Mouse (Mus musculus) hindbrain, postnatal 0 days (tissue): ENCODE data around the gene Frs2. TPM values are rescaled to one million over a fixed set of nuclear protein-coding genes. Genes with fewer than 3 reads are reported as not detected.

Experiments
- ATAC-seq: fragments of 200-750 bp; cut with Nextera tagmentation; 2 replicates; pipeline ENCODE4 v1.8.0; 2017; ENCODE audit warnings: mild to moderate bottlenecking, moderate TSS enrichment, moderate library complexity
- DNase-seq: peaks from one replicate; pipeline ENCODE4 v3.0.0-alpha.2; 2015; ENCODE audit warnings: low spot score
- H3K27ac ChIP-seq: fragments of 300-500 bp; sonication (generic); 2 replicates; pipeline ENCODE4 v1.5.1; 2014; ENCODE audit warnings: mild to moderate bottlenecking
- H3K27me3 ChIP-seq: fragments of 300-500 bp; sonication (generic); 2 replicates; pipeline ENCODE4 v1.6.1; 2014; ENCODE audit warnings: low read length, mixed read lengths; ENCODE audit not compliant: insufficient read depth
- H3K36me3 ChIP-seq: fragments of 300-500 bp; sonication (generic); 2 replicates; pipeline ENCODE4 v1.6.1; 2014; ENCODE audit warnings: low read length, mixed read lengths; ENCODE audit not compliant: insufficient read depth
- H3K4me1 ChIP-seq: fragments of 300-500 bp; sonication (generic); 2 replicates; pipeline ENCODE4 v1.6.1; 2014; ENCODE audit warnings: antibody characterized with exemption, low read length, mixed read lengths; ENCODE audit not compliant: insufficient read depth
- H3K4me2 ChIP-seq: fragments of 300-500 bp; sonication (generic); 2 replicates; pipeline ENCODE4 v1.6.1; 2014; ENCODE audit warnings: low read depth, mild to moderate bottlenecking, low read length, moderate library complexity, mixed read lengths
- H3K4me3 ChIP-seq: fragments of 300-500 bp; sonication (generic); 2 replicates; pipeline ENCODE4 v1.5.1; 2014; ENCODE audit warnings: low read length
- H3K9ac ChIP-seq: fragments of 300-500 bp; sonication (generic); replicated peaks from 2 replicates; pipeline ENCODE4 v1.6.1; 2014; ENCODE audit warnings: mild to moderate bottlenecking, low read length, moderate library complexity, mixed read lengths
- H3K9me3 ChIP-seq: fragments of 300-500 bp; sonication (generic); 2 replicates; pipeline ENCODE4 v1.6.1; 2016; ENCODE audit warnings: low read length, mixed read lengths
- CTCF ChIP-seq: IDR thresholded peaks from 2 replicates; pipeline ENCODE4 v1.5.1; 2016; ENCODE audit warnings: antibody characterized with exemption, control low read depth, low read depth
- WGBS: fragments of 180-500 bp; shearing (Covaris S2); extraction: QIAGEN DNeasy Blood & Tissue Kit; methylation state at CpG from one replicate; pipeline ENCODE4 v1.1.7; 2014; 5-methylcytosine and 5-hydroxymethylcytosine counted together
- polyA plus RNA-seq: library from polyadenylated mRNA; unstranded; fragments of >200 nt; fragmentation: Nextera tagmentation; extraction: Ambion mirVana; gene quantifications from 2 replicates; pipeline ENCODE4 v1.2.1, GENCODE M21; 2015
- total RNA-seq: library from RNA; depleted of rRNA; stranded (reverse); fragments of >200 nt; gene quantifications from 2 replicates; pipeline ENCODE4 v1.2.3, GENCODE M21; 2014

The Frs2 gene
- total and polyA plus RNA-seq, 2 experiments from 2014 or later = 19.1 to 19.3 TPM

DNA sequence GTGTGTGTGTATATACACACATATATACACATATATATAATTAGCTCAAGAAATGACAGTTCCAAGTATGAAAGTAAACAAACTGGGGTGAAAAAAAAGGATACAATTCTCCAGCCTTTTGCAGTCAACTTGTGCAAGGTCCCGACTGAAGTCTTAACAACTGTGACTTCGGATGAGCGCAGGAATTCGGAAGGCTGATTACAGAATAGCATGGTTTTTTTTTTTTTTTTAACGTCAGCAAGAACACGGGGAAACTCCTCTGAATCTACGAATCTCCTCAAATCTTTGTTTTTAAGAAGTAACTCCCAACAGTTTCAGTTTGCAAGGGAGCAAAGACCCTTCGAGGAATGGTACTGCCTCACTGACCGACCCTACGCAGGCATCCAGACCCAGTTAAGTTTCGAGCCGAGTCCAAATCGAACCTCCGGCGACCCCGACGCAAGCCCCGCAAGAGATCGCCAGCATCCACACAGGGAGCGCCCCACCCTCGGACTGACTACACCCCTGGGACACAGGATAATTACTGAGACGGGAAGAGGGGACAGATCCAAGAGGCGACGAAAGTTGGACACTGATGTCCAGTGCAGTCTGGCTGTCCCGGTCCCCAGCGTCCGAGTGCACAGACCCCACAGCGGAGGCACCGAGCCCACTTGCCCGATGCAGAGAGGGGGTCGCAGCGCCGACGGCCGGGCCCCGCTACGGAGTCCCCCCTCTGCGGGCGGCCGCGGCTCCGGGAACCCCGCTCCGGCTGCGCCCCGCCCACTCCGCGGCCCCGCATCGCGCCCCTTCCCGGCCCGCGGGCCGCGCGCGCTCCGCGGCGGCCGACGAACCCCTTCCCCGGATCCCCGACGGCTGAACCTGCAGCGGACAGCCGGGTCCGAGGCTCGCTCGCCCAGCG, 622 bp downstream of the Frs2 start:
- Histone ChIP-seq H3K9ac (peak overlapping the region; percentile 95), H3K27ac (peak overlapping the region; percentile 87), H3K27me3 (no peaks in the 10 kb centered on the region), H3K9me3 (no peaks in the 10 kb centered on the region), H3K4me2 (peak overlapping the region; percentile 88), H3K4me1 (peaks cover 13% of the 10 kb centered on the region; the same call in 1 of the 2 replicates), H3K4me3 (peak overlapping the region; percentile 100), H3K36me3 (no peaks in the 10 kb centered on the region)
- ATAC-seq = peak; percentile 62
- TF ChIP-seq CTCF = no peak
- WGBS = 4% methylated on average over 65 of the region's 72 CpGs
- no peak for DNase-seq

GRCm38 (mm10) chr10:117146421-117146820, 1.9 kb downstream of the Frs2 start:
- H3K9me3 ChIP-seq = no peaks in the 10 kb centered on the region
- H3K4me3 ChIP-seq = no peak overlapping the region
- H3K4me1 ChIP-seq = peaks cover 13% of the 10 kb centered on the region; the same call in 1 of the 2 replicates
- no peak for TF ChIP-seq CTCF
- no peaks in the 10 kb centered on the region for H3K36me3 ChIP-seq
- ATAC-seq (no peak), DNase-seq (no peak)
- H3K4me2 ChIP-seq = peak overlapping the region; percentile 88
- no peak overlapping the region for H3K9ac ChIP-seq
- H3K27me3 ChIP-seq = no peaks in the 10 kb centered on the region
- H3K27ac ChIP-seq = no peak overlapping the region
- WGBS = 65% methylated on average over 9 of the region's 9 CpGs

GRCm38 (mm10) chr10:117145546-117146265, 2.6 kb downstream of the Frs2 start:
- Histone ChIP-seq H3K4me1 (peaks cover 13% of the 10 kb centered on the region; the same call in 1 of the 2 replicates), H3K36me3 (no peaks in the 10 kb centered on the region), H3K9me3 (no peaks in the 10 kb centered on the region), H3K4me2 (no peak overlapping the region), H3K27ac (no peak overlapping the region), H3K9ac (no peak overlapping the region), H3K4me3 (no peak overlapping the region), H3K27me3 (no peaks in the 10 kb centered on the region)
- DNase-seq (no peak), ATAC-seq (no peak)
- no peak for TF ChIP-seq CTCF
- WGBS = 79% methylated on average over 8 of the region's 8 CpGs

GRCm38 (mm10) chr10:117144628-117145027, 3.7 kb downstream of the Frs2 start:
- 62% methylated on average over 6 of the region's 6 CpGs for WGBS
- TF ChIP-seq CTCF = no peak
- Histone ChIP-seq H3K27ac (no peak overlapping the region; the same call in 1 of the 2 replicates), H3K4me2 (no peak overlapping the region), H3K36me3 (no peaks in the 10 kb centered on the region), H3K4me1 (0 out of 2 replicates have a peak, but pooled peaks cover 13% of the 10 kb centered on the region), H3K9me3 (no peaks in the 10 kb centered on the region), H3K9ac (no peak overlapping the region), H3K4me3 (no peak overlapping the region), H3K27me3 (no peaks in the 10 kb centered on the region)
- no peak for DNase-seq
- no peak for ATAC-seq

- Histone ChIP-seq H3K27ac (no peak overlapping the region; the same call in 1 of the 2 replicates), H3K27me3 (no peaks in the 10 kb centered on the region), H3K36me3 (no peaks in the 10 kb centered on the region), H3K4me3 (no peak overlapping the region), H3K9ac (no peak overlapping the region), H3K4me1 (0 out of 2 replicates have a peak, but pooled peaks cover 13% of the 10 kb centered on the region), H3K9me3 (no peaks in the 10 kb centered on the region), H3K4me2 (no peak overlapping the region)
- 79% methylated on average over 4 of the region's 4 CpGs for WGBS
- DNase-seq = no peak
- TF ChIP-seq CTCF = no peak
- no peak for ATAC-seq
Measured at GRCm38 (mm10) chr10:117144071-117144470, 4.3 kb downstream of the Frs2 start.

DNA sequence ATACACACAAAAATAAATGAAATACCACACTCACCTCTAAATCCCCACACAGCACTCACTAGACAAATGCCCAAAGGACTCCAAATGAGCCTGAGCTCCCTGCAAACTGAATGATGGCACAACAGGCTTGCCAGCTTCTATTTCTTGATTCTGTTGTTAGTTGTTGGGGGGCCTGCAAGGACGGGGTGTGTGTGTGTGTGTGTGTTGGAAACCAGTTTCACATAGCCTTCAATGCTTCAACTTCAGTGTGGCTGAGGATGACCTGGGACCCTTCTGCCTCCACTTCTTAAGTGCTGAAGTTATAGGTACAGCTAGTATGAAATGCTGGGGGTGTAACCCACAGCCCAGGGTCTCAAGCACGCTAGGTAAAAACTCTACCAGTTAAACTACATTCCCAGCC, 5.0 kb downstream of the Frs2 start:
- TF ChIP-seq CTCF = no peak
- ATAC-seq = no peak
- H3K9ac ChIP-seq = no peak overlapping the region
- no peak overlapping the region for H3K27ac ChIP-seq
- H3K9me3 ChIP-seq = no peaks in the 10 kb centered on the region
- H3K4me2 ChIP-seq = no peak overlapping the region
- no peak for DNase-seq
- no peak overlapping the region for H3K4me3 ChIP-seq
- 0 out of 2 replicates have a peak, but pooled peaks cover 13% of the 10 kb centered on the region for H3K4me1 ChIP-seq
- H3K36me3 ChIP-seq = no peaks in the 10 kb centered on the region
- 89% methylated on average over 2 of the region's 2 CpGs for WGBS
- H3K27me3 ChIP-seq = no peaks in the 10 kb centered on the region
